Mouse (Mus musculus): ENCODE results near the gene Sdcbp2. TPM values are rescaled to one million over a fixed set of nuclear protein-coding genes. Genes with fewer than 3 reads are reported as not detected.

Gene Sdcbp2
- under 1 TPM; 0.56 to 0.77 TPM for total RNA-seq (2021)
- long read RNA-seq, experiment 1: 0 reads
- long read RNA-seq, experiment 2: 0 reads

GRCm38 (mm10) chr2:151571873-151572700 is at the start of gene Sdcbp2:
Gene Sdcbp2 (plus strand): TSS chr2:151572622.
- no peak for DNase-seq

- DNase-seq: no peak
Measured at GRCm38 (mm10) chr2:151524324-151525041, 47.9 kb upstream of the Sdcbp2 start.

DNA sequence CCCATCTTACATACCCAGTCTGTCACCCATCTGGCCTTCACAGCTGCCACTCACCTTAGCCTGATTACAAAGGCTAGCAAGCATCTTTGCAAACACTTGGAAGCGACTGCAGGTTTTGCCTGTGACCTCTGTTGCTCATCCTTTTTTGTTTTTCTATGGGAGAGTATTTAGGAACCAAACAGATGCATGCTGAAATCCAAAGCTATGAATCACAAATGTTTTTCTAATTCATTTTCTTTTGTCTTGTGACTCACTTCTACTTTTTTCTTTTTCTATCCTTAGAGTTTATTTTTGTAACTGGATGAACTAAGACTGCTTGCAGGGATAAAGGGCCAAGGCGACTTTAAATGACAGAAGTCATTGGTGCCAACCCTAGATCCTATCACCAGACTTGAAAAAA is 46.9 kb upstream of the Sdcbp2 start:
- no peak for DNase-seq

- no peak for DNase-seq
Measured at GRCm38 (mm10) chr2:151528066-151528465, 44.4 kb upstream of the Sdcbp2 start.

GRCm38 (mm10) chr2:151529169-151529568 is 43.3 kb upstream of the Sdcbp2 start:
- no peak for DNase-seq

DNA sequence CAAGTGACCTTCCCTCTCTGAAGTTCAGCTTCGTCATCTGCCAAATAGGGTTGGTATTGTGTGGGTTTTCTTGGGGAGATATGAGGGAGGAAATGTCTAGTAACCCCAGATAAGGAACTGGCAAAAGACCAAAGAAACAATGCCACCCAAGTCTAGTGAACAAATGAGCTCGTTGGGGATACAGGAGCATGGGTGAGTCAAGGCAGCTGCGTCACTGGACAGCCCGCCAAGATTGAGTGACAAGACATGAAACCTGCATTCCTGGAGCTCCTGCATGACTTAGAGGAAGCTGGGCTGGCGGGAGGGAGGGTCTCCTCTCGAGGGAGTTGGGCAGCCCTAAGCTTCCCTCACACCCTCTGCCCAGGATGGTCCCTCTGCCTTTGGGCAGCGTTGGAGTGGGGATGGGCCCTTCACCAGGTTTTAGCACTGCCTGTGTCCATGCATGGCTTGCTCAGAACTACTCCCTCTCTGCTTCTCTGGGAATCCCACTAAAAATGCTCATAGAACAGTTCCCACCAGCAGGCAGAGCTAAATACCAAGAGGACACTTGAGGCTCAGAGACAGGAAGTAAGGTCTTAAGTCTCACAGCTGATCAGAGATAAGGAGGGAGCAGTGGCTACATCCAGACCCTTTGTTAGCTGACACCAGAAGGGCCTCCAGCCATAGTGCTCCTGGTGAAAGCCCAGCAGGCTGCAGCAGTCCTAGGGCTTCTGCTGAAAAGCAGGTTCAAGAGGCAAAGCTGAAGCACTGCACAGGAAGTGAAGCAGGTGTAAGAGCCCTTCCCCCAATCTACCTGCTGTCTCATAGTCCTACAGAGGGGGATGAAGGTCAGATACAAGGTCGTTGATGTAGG is 41.8 kb upstream of the Sdcbp2 start:
- DNase-seq: no peak

- no peak for DNase-seq
Measured at GRCm38 (mm10) chr2:151533632-151534031, 38.8 kb upstream of the Sdcbp2 start.

GRCm38 (mm10) chr2:151535961-151536617 is 36.3 kb upstream of the Sdcbp2 start:
- DNase-seq: no peak

- no peak for DNase-seq
Measured at GRCm38 (mm10) chr2:151536618-151536974, 35.8 kb upstream of the Sdcbp2 start.

GRCm38 (mm10) chr2:151538646-151539045 is 33.8 kb upstream of the Sdcbp2 start:
- DNase-seq: no peak

GRCm38 (mm10) chr2:151542323-151543062 is 29.9 kb upstream of the Sdcbp2 start, which contains the start of gene Fkbp1a:
Gene Fkbp1a (plus strand): TSS chr2:151542483.
- peak; percentile 96 for DNase-seq

GRCm38 (mm10) chr2:151543063-151543895 is 29.1 kb upstream of the Sdcbp2 start:
- DNase-seq: peak; percentile 39

DNA sequence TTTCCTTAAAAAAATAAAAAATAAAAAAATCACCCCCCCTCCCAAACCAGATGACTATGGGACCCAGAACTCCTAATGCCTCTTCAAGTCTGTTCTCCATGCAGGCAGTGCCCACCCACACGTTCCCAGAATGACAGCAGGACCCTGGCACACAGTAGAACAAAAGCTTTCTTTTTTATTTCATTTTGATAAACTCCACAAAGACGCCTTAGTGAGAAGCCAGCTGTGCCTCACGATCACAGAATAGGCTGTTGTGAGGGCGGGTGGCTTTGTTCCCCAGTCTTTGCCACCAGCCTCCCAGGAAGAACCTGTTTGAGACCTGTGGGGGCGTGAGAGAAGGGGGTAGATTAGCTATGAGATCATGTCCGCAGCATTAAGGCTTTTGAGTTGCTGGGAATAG is 27.7 kb upstream of the Sdcbp2 start:
- DNase-seq: no peak

GRCm38 (mm10) chr2:151546571-151546970 is 25.9 kb upstream of the Sdcbp2 start:
- no peak for DNase-seq

GRCm38 (mm10) chr2:151549615-151550121 is 22.8 kb upstream of the Sdcbp2 start:
- no peak for DNase-seq

GRCm38 (mm10) chr2:151562930-151563921 is 9.2 kb upstream of the Sdcbp2 start:
- no peak for DNase-seq

- DNase-seq: no peak
Measured at GRCm38 (mm10) chr2:151564006-151564405, 8.4 kb upstream of the Sdcbp2 start.

GRCm38 (mm10) chr2:151564986-151565385 is 7.4 kb upstream of the Sdcbp2 start:
- no peak for DNase-seq

GRCm38 (mm10) chr2:151566856-151567255 is 5.6 kb upstream of the Sdcbp2 start:
- DNase-seq: no peak
